Mouse (Mus musculus): ENCODE measurements around the gene Rimbp2. TPM values are rescaled to one million over a fixed set of nuclear protein-coding genes. Genes with fewer than 3 reads are reported as not detected.

The Rimbp2 gene
- total RNA-seq, 2 experiments from 2014 or later = not detected

- ATAC-seq (replicated peaks; ENCODE audit: low FRiP score, poor library complexity, severe bottlenecking) = no peak
These were observed 100.5 kb downstream of the Rimbp2 start for GRCm38 (mm10) chr5:128852791-128853190.

GRCm38 (mm10) chr5:128847806-128848205, 105.5 kb downstream of the Rimbp2 start:
- ATAC-seq (replicated peaks; ENCODE audit: low FRiP score, poor library complexity, severe bottlenecking) = no peak

GRCm38 (mm10) chr5:128846433-128847040, 106.7 kb downstream of the Rimbp2 start:
- no peak for ATAC-seq (replicated peaks; ENCODE audit: low FRiP score, poor library complexity, severe bottlenecking)

- ATAC-seq (replicated peaks; ENCODE audit: low FRiP score, poor library complexity, severe bottlenecking) = no peak
These were observed 108.3 kb downstream of the Rimbp2 start for GRCm38 (mm10) chr5:128845033-128845432.

DNA sequence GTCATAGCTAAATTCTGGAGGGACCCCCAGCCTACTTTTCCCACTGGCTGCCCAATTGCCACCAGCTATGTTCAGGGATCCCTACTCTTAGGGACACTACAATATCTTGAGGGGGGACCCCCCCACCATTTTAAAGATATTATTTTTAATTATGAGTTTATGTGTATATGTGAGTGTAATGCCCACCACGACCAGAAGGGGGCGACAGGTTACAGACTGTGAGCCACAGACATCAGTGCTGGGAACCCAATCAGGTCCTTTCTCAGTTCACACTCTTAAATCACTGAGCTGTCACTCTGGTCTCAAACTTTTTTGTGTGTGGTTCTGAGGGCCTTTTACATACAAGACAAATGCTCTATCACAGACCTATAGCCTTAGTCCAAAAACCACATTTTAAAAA, 109.3 kb downstream of the Rimbp2 start:
- no peak for ATAC-seq (replicated peaks; ENCODE audit: low FRiP score, poor library complexity, severe bottlenecking)

DNA sequence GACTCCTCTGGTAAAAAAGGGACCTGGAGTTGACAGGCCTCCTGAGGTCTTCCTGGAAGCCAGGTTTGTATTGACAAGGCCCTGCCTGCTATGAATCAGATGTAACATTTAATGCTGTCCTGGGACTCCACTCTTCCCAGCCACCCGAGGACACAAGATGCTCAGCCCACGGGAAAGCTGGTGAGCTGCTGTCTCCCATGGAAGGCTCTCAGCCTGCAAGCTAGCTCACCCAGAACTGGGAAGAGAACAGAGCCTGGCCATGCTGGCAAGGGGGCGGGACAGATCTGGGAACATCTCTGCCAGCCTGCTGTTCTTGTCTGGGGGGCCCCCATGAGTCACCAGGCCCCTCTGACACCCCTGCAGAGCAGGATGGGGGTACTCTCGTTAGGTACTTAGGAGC, 111.7 kb downstream of the Rimbp2 start:
- ATAC-seq (replicated peaks; ENCODE audit: low FRiP score, poor library complexity, severe bottlenecking) = no peak

DNA sequence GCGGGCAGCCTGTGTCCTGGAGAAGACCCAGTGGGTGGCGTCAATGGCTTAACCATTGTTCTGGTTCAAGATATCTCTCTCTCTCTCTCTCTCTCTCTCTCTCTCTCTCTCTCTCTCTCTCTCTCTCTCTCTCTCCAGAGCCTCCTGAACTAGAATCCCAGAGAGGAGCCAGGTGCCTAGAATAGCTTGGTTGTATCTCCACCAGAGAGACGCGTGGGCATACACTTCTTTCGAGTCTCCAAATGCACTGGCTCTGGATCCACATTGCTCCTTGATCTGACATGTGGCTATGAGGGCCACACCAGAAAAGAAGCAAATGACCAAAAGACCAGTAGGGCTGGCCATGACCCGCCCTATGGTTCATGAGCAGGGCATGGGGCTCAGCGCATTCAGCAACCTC, 116.2 kb downstream of the Rimbp2 start:
- no peak for ATAC-seq (replicated peaks; ENCODE audit: low FRiP score, poor library complexity, severe bottlenecking)

DNA sequence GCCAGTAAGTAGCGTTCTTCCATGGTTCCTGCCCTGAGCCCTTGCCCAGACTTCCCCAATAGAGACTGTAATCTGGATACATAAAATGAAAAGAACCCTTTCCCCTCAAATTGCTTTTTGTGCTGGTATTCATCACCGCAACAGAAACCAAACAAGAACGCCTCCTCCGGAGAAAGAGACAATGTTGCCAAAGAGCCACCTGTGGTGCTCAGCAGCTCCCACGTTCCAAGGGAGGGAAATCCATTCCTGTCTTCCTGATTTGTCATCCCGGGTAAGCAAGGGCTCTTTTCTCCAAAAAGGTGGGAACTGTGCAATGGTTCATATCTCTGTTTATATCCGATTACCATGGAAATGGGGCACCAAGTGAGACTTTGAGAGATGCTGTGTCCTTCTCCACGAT, 119.2 kb downstream of the Rimbp2 start:
- ATAC-seq (replicated peaks; ENCODE audit: low FRiP score, poor library complexity, severe bottlenecking) = no peak

GRCm38 (mm10) chr5:128822843-128823242, 130.4 kb downstream of the Rimbp2 start:
- ATAC-seq (replicated peaks; ENCODE audit: low FRiP score, poor library complexity, severe bottlenecking) = no peak

GRCm38 (mm10) chr5:128819638-128820285, 133.5 kb downstream of the Rimbp2 start:
- ATAC-seq (replicated peaks; ENCODE audit: low FRiP score, poor library complexity, severe bottlenecking) = no peak

- no peak for ATAC-seq (replicated peaks; ENCODE audit: low FRiP score, poor library complexity, severe bottlenecking)
These were observed 137.7 kb downstream of the Rimbp2 start for GRCm38 (mm10) chr5:128815629-128816028.

DNA sequence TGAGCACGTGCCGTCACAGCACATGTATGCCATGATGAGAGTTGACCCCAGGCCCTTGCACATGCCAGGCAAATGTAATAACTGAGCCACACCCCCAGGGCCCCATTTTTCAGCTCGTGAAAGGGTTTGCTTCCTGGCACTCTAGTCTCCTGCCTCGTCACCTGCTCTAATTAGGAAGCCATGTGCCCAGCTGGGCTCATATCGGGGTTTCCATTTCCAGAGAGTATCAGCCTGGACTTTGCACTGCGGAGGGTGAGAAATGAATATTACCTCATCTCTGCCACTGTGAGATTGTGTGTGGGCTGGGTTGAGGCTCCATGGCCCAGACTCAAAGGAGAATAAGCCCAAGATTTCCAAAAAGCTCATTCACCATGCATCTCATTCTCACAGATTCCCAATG, 138.2 kb downstream of the Rimbp2 start:
- no peak for ATAC-seq (replicated peaks; ENCODE audit: low FRiP score, poor library complexity, severe bottlenecking)

DNA sequence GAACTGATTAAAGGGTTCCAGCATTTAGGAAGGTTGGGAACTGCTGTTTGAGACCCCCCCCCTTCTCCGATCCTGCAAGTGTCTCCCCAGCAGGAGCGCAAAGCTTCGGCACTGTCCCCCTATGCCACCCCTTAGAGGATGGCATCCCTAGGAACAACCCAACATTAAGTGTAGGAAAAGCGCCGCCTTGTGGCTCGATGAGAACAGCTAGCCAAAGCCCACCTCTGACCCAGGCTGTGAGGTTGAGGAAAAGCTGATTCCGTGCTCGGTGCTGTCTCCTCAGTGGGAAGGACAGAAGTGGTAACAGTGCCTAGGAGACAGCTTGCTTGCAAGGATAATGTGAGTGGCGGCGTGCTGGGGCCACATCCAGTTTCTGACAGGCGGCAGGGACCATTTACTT, 140.2 kb downstream of the Rimbp2 start:
- ATAC-seq (replicated peaks; ENCODE audit: low FRiP score, poor library complexity, severe bottlenecking) = no peak

DNA sequence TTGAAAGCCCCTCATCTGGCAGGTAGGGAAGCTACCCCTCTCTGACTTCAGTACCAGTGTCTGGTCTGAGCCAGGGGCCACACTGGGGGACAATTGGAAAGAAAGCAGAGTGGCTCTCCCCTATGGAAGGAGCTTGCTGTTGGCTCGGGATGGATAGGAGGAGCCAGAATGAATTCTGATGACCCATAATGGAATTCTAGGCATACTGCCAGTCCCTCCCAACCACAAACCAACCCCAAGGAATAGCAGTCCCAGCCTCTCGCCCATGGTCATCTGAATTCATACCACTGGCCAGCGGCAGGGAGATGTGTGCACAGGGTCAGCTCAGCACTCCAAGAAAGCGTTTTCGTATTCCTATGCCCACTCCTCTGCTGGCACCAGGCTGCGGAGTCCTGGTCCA, 141.9 kb downstream of the Rimbp2 start:
- ATAC-seq (replicated peaks; ENCODE audit: low FRiP score, poor library complexity, severe bottlenecking) = no peak

DNA sequence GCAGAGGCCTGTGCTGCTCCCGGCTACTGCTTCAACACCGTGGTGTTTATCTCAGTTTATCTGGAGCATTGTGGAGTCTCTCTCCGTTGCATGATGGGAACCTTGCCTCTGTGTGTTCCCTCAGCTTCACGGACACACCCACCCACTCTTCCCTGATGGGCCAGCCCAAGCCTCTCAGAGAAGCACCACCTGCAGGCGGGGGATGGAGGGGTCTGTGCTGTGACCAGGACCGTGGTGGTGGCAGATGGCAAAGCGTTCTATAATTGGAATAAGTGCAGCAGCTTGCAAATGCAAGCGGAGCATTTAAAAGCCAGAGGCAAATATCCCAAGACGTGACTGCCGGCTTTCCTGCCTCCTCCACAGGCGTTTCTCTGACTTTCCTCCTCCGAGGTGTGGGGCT, 143.3 kb downstream of the Rimbp2 start:
- no peak for ATAC-seq (replicated peaks; ENCODE audit: low FRiP score, poor library complexity, severe bottlenecking)

DNA sequence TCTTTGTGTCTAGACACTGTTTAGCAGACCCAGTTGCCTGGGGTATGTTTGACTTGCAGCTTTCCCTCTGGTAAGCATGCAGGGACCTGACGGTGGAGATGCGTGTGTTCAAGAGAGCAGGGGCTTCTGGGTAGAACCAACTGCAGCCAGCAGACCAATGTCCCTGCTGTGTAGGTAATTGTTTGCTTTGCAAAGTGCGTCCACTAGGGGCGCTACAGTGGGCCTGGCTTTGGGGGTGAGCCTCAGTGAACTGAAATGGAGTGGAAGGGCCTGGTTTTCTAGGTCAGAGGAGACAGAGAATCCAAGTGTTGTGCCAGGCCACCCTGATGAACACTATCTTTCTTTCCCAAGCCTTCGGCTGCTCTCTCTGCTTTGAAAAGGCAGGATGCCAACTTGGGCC, 143.9 kb downstream of the Rimbp2 start:
- no peak for ATAC-seq (replicated peaks; ENCODE audit: low FRiP score, poor library complexity, severe bottlenecking)

DNA sequence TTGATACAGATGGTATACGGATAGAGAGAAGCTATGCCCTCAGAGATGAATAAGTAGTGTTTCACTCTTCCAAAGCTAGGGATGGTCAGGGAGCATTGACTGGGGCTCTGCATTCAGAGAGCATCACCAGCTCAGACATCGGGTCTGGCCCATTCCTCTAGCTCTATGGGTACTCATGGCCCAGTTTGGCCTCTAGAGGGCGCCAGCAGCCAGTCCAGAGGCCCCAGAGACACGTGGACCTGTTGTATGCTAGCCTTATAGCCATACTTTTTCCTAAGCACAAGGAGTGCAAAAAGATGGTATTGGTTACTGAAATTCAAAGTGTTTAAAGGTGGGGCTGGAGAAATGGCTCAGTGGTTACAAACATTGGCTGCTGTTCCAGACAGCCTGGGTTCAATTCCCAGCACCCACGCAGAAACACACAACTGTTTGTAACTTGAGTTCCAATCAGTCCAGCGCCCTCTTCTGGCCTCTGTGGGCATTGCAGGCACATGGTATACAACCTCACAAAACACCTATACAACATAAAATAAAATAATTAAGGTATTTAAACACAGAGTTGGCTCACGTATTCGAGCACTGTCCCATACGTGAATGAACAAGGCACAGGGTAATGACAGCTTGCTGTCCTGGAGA, 144.6 kb downstream of the Rimbp2 start:
- no peak for ATAC-seq (replicated peaks; ENCODE audit: low FRiP score, poor library complexity, severe bottlenecking)

DNA sequence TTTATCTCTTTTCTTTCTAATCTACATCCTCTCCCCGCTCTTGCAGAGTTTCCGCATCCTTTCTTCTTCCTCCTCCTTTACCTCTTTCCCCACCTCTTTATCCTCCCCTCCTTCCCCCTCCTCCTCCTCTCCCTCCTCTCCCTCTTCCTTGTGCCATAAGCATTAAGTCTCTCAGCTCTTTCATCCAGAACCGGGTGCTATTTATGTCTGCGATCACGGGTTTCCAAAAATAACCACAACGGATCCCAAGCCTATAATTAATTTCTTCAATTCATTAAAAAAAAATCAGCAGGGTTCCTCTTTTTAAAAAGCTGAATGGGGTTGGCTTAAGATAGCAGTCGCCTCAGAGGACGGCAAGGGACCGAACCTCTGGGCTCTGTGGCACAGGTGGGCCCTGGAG, 145.9 kb downstream of the Rimbp2 start:
- no peak for ATAC-seq (replicated peaks; ENCODE audit: low FRiP score, poor library complexity, severe bottlenecking)

GRCm38 (mm10) chr5:128806296-128806998, 146.8 kb downstream of the Rimbp2 start:
- no peak for ATAC-seq (replicated peaks; ENCODE audit: low FRiP score, poor library complexity, severe bottlenecking)

DNA sequence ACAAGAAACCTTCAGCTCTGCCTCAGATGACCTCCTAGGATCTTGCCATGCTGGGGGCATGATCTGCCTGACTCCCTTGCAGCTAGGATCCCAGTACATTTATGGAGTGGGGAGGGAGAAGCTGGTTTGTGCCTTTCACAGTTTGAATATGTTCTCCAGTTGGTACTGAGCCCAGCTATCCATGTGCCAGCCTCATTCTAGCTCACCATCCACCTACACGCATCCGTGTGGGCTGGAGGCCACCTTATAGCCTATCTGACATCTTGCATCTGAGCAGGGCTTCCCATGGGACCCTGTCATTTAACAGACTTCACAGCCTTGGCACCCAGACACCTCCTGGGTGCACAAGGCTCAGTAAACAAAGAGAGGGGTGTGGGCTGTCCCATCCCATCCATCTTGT, 148.2 kb downstream of the Rimbp2 start:
- no peak for ATAC-seq (replicated peaks; ENCODE audit: low FRiP score, poor library complexity, severe bottlenecking)

- ATAC-seq (replicated peaks; ENCODE audit: low FRiP score, poor library complexity, severe bottlenecking) = no peak
These were observed 152.7 kb downstream of the Rimbp2 start for GRCm38 (mm10) chr5:128800592-128800991.
